Mouse (Mus musculus) ovary, adult 18-20 months (tissue): ENCODE data around the gene Myo16.

ENCODE experiments used
- DNase-seq: peaks from one replicate; pipeline ENCODE4 v3.0.0; 2022; ENCODE audit warnings: low spot score, mixed read lengths

Gene Myo16

GRCm38 (mm10) chr8:10175976-10176375 lies 22.3 kb downstream of the Myo16 start:
- DNase-seq, result no peak

- DNase-seq, result no peak
Observed at GRCm38 (mm10) chr8:10177131-10177530, 23.4 kb downstream of the Myo16 start.

GRCm38 (mm10) chr8:10178986-10179385 lies 25.3 kb downstream of the Myo16 start:
- DNase-seq, result no peak

GRCm38 (mm10) chr8:10190607-10191006 lies 36.9 kb downstream of the Myo16 start:
- no peak for DNase-seq

- DNase-seq, result no peak
Observed at GRCm38 (mm10) chr8:10198164-10198563, 44.5 kb downstream of the Myo16 start.

GRCm38 (mm10) chr8:10199301-10199700 lies 45.6 kb downstream of the Myo16 start:
- no peak for DNase-seq

GRCm38 (mm10) chr8:10200042-10200441 lies 46.3 kb downstream of the Myo16 start:
- DNase-seq, result no peak

- no peak for DNase-seq
Observed at GRCm38 (mm10) chr8:10215023-10215422, 61.3 kb downstream of the Myo16 start.

- no peak for DNase-seq
Observed at GRCm38 (mm10) chr8:10219761-10220276, 66.1 kb downstream of the Myo16 start.

- no peak for DNase-seq
Observed at GRCm38 (mm10) chr8:10222770-10223169, 69.1 kb downstream of the Myo16 start.

- no peak for DNase-seq
Observed at GRCm38 (mm10) chr8:10223528-10224194, 70.0 kb downstream of the Myo16 start.

- DNase-seq, result no peak
Observed at GRCm38 (mm10) chr8:10224305-10224971, 70.7 kb downstream of the Myo16 start.

- no peak for DNase-seq
Observed at GRCm38 (mm10) chr8:10225018-10225417, 71.3 kb downstream of the Myo16 start.

- DNase-seq, result no peak
Observed at GRCm38 (mm10) chr8:10230746-10231369, 77.1 kb downstream of the Myo16 start.

- DNase-seq, result no peak
Observed at GRCm38 (mm10) chr8:10234516-10234915, 80.8 kb downstream of the Myo16 start.

- no peak for DNase-seq
Observed at GRCm38 (mm10) chr8:10243344-10243743, 89.6 kb downstream of the Myo16 start.

GRCm38 (mm10) chr8:10249156-10249555 lies 95.4 kb downstream of the Myo16 start:
- DNase-seq, result no peak

GRCm38 (mm10) chr8:10255741-10256140 lies 102.0 kb downstream of the Myo16 start:
- DNase-seq, result no peak

GRCm38 (mm10) chr8:10256563-10256962 lies 102.9 kb downstream of the Myo16 start:
- DNase-seq, result no peak

GRCm38 (mm10) chr8:10270094-10270493 lies 116.4 kb downstream of the Myo16 start:
- no peak for DNase-seq

- no peak for DNase-seq
Observed at GRCm38 (mm10) chr8:10292600-10292999, 138.9 kb downstream of the Myo16 start.

- no peak for DNase-seq
Observed at GRCm38 (mm10) chr8:10300797-10301196, 147.1 kb downstream of the Myo16 start.

- DNase-seq, result no peak
Observed at GRCm38 (mm10) chr8:10303061-10303460, 149.3 kb downstream of the Myo16 start.
